Mouse (Mus musculus) retina, postnatal 1 day (tissue): ENCODE measurements around the gene Tmem136.
"Not testable (repeated sequence)": the region's sequence is repeated elsewhere in the genome, so short reads cannot be mapped to it uniquely, and the experiment has no call there.

Experiments used
- DNase-seq: peaks from one replicate; pipeline ENCODE4 v3.0.0-alpha.2; 2012

The Tmem136 gene

GRCm38 (mm10) chr9:43116134-43116996, at the start of gene Tmem136:
Gene Tmem136 (minus strand): TSS chr9:43116570.
- DNase-seq = peak; percentile 86

GRCm38 (mm10) chr9:43155960-43156359, 39.6 kb upstream of the Tmem136 start:
- no peak for DNase-seq

GRCm38 (mm10) chr9:43151779-43152178, 35.4 kb upstream of the Tmem136 start:
- no peak for DNase-seq

GRCm38 (mm10) chr9:43150957-43151356, 34.6 kb upstream of the Tmem136 start:
- no peak for DNase-seq

GRCm38 (mm10) chr9:43150075-43150474, 33.7 kb upstream of the Tmem136 start:
- DNase-seq = no peak

- no peak for DNase-seq
Observed at GRCm38 (mm10) chr9:43149498-43149897, 33.1 kb upstream of the Tmem136 start.

GRCm38 (mm10) chr9:43145196-43145595, 28.8 kb upstream of the Tmem136 start:
- DNase-seq = no peak

- no peak for DNase-seq
Observed at GRCm38 (mm10) chr9:43144206-43144810, 27.9 kb upstream of the Tmem136 start.

GRCm38 (mm10) chr9:43141839-43142238, 25.5 kb upstream of the Tmem136 start:
- peak; percentile 81 for DNase-seq

GRCm38 (mm10) chr9:43133525-43133924, 17.2 kb upstream of the Tmem136 start:
- DNase-seq = no peak

- no peak for DNase-seq
Observed at GRCm38 (mm10) chr9:43132380-43132779, 16.0 kb upstream of the Tmem136 start.

- DNase-seq = no peak
Observed at GRCm38 (mm10) chr9:43131940-43132339, 15.6 kb upstream of the Tmem136 start.

GRCm38 (mm10) chr9:43130684-43131083, 14.3 kb upstream of the Tmem136 start:
- no peak for DNase-seq

- no peak for DNase-seq
Observed at GRCm38 (mm10) chr9:43127101-43127787, 10.9 kb upstream of the Tmem136 start.

GRCm38 (mm10) chr9:43122379-43122778, 6.0 kb upstream of the Tmem136 start:
- no peak for DNase-seq

GRCm38 (mm10) chr9:43121948-43122347, 5.6 kb upstream of the Tmem136 start:
- DNase-seq = not testable (repeated sequence)

- DNase-seq = no peak
Observed at GRCm38 (mm10) chr9:43116997-43117336, 597 bp upstream of the Tmem136 start.

GRCm38 (mm10) chr9:43115431-43116133, 788 bp downstream of the Tmem136 start:
- peak; percentile 17 for DNase-seq

GRCm38 (mm10) chr9:43114833-43115232, 1.5 kb downstream of the Tmem136 start:
- no peak for DNase-seq

- DNase-seq = no peak
Observed at GRCm38 (mm10) chr9:43110286-43110980, 5.9 kb downstream of the Tmem136 start.

GRCm38 (mm10) chr9:43109125-43109524, 7.2 kb downstream of the Tmem136 start:
- DNase-seq = no peak

GRCm38 (mm10) chr9:43108721-43109120, 7.6 kb downstream of the Tmem136 start:
- no peak for DNase-seq

- DNase-seq = no peak
Observed at GRCm38 (mm10) chr9:43108081-43108480, 8.3 kb downstream of the Tmem136 start.
